Mouse (Mus musculus) cerebellum, adult 9-10 months (tissue): ENCODE results near the gene Pccb.

Experiments used
- DNase-seq: peaks from one replicate; pipeline ENCODE4 v3.0.0; 2022

The Pccb gene

DNA sequence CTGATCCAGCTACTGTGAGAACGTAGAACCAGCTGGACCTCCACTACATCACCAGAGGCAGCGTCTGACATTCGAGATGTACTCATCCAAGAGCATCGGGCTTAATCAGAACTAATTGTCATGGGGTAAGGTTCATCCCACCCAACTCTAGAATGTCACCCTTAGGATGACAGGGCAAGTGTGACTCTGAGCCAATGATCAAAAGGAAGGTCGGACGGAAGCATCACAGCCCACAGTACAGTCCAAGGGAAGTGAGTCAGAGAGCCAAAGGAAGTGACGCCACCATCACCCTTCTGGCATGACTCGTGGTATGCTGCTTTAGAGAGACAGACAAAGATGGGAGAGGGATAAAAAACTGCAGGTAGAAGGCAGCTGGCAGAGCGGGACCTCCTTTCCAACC, 7.6 kb upstream of the Pccb start:
- no peak for DNase-seq

DNA sequence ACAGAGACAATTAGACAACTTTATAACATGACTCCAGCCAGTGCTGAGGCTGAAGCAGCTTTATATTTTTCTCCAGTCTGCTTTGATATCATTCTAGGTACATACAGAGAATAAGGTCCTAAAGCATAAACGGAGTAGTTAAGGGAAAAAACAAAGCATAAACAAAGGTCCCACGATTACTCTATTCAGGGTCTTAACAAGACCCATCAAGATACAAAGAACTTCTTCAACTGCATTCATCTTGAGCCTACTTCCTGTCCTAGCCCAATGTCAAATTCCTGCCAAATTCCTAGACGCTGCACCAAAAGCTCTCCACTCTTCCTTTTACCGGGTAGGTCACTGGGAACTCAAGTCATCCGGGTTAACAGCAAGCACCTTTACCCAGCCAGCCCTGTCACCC, 6.8 kb upstream of the Pccb start:
- DNase-seq, result no peak

DNA sequence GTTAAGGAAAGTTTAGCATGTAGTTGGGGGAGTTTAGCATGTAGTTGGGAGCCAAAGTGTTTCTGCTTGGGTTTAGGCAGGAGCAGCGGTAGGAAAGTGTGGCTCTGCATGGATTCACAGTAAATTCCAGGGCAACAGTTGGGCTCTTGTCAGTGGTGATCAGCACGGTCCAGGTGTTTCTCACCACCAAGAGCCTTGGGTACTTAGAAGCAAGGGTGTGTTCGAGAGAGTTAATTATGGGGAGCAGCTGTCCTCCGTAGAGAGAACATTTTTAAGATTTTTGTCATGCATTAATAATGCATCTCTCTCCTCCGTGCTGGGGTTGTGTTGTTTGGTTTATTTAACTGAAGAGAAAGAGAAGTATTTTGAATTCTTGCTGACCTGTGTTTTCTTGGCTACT, 3.9 kb upstream of the Pccb start:
- no peak for DNase-seq

DNA sequence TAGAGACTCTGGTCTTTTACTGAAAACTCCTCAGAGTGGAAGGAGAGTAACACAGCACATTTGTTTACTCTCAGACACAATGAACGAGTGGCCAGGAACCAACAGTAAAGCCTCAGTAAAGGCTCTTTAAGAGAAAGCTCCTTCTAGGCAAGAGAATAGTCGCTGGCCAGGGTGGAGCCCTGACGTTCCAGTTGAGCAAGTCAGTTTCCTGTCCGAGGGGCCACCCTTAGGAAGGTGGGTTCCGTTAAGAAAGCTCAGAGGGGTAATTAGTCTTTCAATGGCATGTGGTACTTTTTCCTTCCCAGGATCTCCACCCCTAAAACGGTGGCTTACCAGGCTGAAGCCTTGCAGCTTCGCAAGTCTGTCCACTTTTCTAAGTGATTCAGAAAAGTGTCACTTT, 2.7 kb upstream of the Pccb start:
- no peak for DNase-seq

DNA sequence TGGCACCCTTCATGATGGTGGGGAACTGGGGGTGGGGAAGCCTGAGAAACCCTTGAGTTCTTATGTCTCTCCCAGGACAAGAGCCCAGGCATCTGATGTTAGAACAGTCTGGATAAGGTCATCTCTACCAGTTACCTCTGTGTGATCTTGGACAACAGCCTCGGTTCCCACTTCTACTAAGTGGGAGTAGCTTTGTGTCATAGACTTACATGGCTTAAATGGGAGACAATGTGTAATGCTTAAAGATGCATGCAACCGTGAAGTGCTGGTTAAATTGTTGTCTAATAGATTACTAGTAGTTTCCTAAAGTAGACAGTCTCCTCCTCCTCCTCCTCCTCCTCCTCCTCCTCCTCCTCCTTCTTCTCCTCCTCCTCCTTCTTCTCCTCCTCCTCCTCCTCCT, 2.2 kb upstream of the Pccb start:
- DNase-seq, result no peak

DNA sequence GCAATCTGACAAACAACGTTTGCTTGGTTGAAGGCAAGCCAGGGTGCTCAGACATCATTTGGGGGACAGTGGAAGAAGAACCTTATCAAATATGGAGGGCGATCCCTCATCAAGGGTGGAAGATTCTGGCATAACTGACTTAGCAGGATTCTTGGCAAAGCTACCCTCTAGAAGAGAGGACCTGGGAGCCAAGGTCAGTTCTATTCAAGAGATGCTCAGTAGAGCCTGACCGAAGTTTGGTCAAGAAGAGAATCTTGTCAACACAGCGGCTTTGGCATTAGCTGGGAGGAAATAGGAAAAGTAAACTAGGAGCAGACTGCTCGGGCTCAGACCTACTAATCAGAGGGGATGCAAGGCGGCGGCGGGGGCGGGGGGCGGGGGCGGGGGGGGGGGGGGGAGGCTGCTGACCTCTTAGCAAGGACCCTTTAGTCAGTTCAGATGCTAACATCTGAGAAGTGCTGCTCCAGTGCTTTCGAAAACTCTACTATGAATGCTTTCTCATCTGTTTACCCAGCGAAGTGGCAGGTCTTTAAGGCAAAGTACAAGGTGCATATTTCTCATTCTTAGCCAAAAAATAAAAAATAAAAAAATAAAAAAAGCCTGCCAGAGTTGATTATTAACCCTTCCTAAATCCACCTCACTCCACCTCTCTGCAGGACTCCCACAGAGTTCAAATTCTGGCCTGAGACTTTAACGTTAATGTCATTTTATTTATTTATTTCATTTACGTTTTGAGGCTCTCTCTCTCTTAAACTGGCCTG, 1.3 kb upstream of the Pccb start:
- DNase-seq, result peak; percentile 38

DNA sequence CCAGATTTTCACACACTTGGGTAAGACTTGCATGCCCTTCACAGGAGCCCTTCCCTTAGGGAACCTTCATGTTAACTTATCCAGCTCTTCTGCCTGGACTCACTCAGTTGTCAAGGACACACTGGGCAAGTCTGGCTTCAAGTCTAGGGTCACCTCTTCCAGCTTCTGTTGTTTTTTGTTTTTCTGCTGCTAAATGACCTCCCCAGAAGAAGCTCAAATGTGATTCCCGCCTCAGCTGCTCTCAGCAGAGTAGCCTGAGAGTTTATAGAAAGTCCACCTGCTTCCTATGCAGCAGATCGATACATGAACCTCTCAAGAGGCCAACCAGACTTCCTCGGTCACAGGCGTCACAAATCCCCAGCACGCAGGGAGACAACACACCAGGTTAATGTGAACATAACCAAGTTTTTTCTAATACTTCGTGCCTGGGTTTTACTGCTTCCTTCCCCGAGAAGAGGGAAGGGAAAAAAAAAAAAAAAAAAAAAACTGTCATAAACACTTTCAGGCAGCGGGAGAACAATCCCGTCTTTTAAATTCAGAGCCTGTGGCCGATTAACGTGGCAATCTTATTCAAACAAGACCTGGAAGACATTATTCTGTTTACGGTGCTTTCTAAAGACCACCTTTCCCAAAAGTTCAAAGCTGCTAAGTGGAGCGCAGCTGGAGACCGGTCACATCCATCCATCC, 794 bp downstream of the Pccb start:
- DNase-seq, result peak; percentile 31

DNA sequence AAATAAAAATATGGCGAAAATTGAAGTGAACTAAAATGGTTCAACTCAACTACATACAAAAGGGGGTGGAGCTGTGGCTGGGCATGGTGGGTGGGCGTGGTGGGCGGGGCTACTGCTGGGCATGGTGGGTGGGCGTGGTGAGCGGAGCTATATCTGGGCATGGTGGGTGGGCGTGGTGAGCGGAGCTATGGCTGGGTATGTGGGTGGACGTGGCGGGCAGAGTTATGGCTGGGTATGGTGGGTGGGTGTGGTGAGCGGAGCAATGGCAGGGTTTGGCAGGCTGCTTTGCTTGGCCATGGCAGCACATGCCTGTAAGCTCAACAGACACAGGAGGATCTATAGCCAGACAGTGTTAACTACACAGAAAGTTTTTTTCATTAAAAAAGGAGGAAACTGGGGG, 15.9 kb downstream of the Pccb start:
- no peak for DNase-seq

DNA sequence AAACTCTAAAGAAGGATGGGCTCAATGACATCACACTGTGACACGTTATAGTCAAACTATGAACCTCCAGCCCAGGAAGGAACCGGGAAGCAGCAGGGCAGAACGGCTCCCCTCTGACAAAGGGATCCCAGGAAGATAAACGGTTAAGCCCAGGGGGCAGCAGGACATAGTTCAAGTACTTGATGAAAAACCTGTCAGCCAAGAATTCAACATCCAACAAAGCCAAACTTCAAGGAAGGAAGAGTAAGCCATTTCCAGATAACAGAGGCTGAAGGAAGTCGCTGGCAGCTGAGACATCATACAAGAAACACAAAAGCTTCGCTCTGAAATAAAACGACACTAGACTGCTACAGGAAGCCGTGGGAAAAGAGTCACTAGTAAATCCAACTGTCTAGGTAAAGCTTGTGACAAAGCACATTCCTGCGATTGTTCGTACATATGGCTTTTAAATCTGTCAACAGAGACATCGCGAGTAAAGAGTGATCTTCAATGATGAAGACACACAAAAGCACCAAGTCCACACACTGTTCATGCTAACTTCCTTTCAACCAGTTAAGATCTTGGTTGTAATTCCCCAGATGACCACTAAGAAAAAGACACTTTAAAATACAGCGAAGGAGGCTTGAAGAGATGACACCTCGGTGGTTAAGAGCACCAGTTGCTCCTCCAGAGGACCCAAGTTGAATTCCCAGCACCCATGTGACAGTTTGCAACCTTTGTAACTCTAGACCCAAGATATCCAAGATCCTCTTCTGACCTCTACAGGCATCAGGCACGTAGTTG, 16.8 kb downstream of the Pccb start:
- no peak for DNase-seq

DNA sequence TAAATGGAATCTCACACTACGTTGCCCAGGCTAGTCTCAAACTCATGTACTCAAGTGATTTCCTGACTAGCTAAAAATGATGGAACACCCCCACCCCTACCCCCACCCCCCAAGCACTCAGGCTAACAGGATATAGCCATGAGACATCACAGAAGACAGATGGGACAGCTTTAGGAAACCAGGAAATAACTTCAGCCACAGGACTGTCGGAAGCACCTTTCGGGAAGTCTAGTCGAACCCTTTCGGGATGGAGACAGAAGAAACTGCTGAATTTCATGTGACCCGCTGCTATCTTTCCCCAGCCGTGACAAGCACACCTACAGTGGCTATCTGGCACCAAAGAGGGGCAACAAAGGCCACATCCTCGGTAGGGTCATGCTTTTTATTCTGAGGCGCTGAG, 19.4 kb downstream of the Pccb start:
- no peak for DNase-seq

DNA sequence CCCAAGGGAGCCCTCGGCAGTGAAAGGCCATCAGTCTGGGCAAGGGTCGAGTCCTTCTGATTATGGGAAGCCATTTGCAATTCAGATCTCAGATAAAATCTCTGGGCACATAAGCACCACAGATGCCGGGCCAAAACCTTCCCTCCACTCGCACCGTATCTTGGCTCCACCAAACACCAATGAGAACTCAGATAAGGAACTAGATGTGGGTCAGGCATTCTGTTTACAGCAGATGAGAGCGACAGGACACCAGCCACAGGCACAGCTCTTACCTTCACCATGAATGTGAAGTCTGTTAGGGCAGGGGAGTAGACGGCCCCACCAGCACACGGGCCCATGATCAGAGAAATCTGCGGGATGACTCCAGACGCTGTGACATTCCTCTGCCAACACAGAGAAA, 22.3 kb downstream of the Pccb start:
- no peak for DNase-seq

DNA sequence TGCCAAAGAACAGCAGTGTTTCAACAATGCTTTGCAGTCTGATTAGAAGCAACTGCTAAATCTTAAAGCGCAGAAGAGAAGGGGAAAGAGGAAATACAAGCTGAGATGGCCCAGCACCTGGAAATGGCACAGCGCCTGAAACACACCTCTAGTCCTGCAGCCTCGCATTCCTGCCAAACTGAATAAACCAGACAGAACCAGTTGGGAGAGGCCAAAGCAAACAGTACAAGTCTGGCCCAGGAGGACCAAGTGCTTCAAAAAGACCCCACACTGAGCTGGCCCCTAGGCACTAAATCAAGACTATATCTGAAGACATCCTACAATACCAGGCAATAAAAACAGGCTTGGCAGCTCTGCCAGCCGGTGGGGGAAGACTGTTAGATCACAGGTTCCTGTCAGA, 28.8 kb downstream of the Pccb start:
- no peak for DNase-seq

DNA sequence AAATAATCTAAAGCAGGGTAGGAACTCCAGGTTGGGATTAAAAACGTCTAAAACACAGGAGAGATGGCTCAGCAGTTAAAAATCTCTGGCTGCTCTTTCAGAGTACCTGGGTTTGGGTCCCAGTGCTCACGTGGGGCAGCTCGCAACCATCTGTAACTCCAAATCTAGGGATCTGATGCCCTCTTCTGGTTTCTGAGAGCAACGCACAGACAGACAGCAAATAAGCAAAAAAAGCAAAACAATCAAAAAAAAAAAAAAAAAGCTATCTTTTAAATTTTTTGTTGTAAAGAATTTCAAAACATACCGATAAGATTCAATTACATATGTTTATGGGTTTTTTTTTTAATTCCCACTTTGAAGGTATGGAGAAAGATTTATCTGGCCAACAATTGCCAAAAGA, 31.4 kb downstream of the Pccb start:
- no peak for DNase-seq

DNA sequence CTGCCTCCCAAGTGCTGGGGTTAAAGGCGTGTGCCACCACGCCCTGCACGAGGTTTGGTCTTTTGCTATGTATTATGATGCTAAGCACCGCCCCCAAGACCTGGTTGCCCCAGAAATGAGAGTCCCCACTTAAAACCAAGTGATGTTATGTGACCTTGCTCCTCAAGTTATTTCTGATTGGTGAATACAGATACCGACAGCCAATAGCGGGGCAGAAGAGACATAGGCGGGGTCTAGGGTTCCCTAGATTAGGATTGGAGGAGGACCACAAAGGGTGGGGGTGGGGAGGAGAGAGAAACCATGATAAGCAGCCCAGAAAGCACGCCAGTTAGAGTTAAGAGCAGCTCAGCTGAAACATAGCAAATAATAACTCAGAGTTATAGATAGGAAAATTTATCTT, 31.9 kb downstream of the Pccb start:
- DNase-seq, result no peak

DNA sequence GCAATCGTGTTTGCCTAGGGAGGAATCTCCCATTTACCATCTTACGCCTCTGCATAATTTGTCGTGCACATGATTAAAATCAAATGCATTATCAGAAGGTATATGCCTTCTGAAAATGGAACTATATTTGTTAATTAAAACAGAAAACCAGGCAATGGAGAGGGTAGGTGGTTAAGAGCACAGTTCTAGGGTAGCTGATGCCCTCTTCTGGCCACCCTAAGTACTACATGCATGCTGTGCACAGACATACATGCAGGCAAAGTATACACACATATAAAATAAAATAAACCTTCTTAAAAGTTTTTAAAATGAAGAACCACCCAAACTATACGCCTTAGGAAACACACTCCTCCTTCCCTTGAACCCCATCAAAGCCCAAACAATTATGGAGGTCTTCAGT, 32.6 kb downstream of the Pccb start:
- no peak for DNase-seq

DNA sequence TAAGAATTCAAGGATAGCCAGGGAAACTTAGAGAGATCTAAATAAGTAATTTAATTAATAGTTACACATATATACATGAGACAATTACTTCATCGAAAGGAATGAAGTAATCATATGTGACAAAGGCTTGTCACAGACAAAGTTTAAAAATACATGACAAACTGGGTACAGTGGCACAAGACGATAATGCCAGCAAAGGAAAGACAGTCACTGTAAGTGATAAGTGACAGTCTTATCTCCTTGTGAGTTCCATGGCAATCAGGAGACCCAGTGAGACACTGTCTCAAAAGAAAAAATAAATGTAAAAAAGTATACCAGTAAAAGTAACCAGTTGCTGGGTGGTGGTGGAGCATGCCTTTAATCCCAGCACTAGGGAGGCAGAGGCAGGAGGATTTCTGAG, 37.6 kb downstream of the Pccb start:
- no peak for DNase-seq

DNA sequence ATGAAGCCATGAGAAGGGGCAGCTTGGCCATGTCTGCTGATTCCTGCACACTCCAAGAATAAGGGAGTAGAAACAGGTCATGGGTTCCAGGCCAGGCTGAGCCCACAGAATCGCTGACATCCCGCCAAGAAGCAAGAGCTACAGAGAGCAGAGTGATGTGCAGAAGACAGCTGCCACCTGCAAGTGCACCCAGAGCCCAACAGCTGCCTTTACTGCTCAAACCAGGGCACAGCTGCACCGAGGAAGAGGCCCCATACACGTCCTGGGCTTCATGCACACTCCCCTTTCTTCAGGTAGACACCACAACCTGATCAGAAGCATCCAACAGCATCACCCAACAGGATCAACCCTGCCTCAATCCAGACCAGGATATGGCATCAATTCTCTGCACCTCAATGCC, 40.8 kb downstream of the Pccb start:
- no peak for DNase-seq

DNA sequence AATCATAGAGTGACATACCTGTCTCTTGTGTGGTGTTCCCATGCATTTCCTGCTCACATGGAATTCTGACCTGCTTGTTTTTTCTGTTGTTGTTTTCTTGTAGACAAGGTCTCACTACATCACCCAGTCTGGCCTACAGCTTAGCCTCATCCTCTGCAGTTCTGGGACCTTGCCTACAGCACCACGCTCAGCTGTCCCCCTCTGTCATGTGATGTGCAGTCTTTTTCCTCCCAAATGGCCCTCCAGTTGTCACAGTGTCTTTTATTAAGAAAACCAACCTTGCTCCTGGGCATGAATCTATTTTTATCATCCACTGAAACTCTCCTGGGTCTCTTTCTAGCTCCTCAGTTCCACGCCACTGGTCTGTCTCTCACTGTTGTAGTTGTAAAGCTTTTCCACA, 42.5 kb downstream of the Pccb start:
- no peak for DNase-seq

DNA sequence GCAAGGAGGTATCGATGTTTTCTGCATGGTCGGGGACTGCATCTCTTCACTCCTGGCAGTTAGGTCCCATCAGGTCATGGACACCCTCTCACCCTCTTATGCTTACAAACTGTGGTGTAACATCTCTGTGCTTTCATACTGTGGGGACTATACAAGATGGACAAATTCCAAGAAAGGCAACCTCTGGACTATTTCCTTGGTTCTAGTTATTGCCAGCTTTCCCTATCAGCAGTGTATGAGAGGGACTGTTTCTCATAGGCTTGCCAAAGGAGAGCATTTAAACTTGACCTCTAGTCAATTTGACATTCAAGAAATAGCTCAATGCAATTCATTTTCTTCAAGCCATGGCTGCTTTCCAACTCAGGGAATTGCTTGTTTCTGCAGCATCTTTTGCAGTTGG, 43.4 kb downstream of the Pccb start:
- DNase-seq, result no peak

DNA sequence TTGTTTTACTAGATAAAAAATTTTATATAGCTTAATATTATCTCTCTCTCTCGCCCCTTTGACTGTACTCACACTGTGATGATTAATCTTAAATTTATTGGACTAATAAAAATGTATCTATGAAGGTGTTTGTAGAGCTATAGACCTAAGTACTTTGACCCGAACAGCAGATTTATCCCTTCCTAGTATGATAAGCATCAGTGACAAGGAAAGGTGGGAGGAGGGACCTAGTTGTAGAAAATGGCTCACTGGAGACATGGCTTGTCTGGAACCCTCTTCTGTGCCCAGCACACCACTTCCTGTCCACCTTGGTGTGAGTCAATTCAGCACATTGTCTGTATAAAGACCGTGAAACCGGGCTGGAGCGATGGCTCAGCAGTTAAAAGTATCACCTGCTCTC, 44.1 kb downstream of the Pccb start:
- DNase-seq, result no peak

DNA sequence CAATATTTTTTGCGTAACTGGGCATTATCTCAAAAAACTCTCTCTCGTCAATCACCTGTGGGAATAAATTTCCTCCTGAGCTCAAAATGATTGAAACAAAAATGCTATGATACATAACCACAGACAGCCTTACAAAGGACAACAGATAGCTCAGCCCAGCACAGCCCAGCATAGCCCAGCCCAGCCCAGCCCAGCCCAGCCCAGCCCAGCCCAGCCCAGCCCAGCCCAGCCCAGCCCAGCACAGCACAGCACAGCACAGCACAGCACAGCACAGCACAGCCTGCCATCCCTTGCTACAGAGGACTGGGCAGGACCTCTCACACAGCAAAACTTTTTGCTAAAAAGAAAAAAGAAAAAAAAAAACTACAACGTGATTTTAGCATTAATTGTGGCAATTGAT, 46.8 kb downstream of the Pccb start:
- DNase-seq, result no peak

DNA sequence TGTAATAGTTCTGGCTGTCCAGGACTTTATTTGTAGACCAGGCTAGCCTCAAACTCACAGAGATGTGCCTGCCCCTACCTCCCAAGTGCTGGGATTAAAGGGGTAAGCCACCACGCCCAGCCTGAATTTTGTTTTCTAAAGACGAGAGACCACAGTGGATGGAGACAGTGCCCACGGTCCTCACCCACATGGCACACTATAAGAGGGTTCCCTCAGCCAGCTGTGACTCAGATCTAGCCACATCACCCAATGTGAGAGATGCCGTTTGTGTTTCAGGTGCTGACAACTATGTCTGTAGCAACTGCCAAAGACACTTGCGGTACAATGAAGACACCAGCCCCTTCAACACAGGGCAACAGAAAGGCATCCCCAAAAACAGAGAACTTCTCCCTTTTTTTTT, 47.7 kb downstream of the Pccb start:
- no peak for DNase-seq

DNA sequence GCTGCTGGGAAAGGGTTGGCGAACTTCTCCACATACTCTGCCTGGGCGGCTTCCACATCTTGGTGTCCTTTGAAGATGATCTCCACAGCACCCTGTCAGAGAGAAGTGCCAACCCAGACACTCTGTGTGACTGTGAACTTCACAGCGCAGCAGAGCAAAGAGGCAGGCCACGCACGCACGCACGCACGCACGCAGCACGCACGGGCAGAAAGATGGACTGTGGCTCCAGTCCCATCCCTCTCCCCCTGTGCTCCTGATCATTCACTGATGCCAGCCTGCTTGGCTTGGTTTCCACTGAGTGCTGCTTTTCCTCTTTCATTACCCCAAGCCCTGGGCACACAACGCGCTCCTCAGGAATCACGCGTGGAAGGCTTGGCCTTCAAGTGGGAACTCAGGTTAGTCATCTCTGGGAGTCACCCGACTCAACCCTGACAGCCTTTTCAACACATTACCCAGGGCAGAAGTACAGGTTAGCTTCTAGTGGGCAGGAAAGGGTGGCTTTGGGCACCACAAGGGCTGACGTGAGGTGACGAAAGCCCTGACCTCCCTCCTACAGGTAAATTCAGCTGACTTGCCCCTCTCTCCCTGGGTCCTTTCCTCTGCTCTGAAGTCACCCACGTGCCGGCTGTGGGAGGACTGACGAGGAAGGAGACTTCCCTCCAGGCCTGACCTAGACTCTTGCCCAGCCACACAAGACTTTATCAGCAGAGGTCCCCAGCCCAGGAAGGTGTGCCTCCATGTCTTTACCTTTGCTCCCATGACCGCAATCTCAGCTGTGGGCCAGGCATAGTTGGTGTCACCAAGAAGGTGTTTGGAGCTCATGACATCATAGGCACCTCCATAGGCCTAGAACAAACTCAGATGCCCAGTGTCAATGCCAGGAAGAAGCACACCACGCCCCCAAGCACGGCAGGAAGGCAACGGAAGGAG, 50.1 kb downstream of the Pccb start:
- no peak for DNase-seq
